Mouse (Mus musculus) bone marrow macrophage, adult 2 months (primary cell): ENCODE measurements around the gene Cdc42se2. TPM values are rescaled to one million over a fixed set of nuclear protein-coding genes. Genes with fewer than 3 reads are reported as not detected.

ENCODE experiments used
- H3K27ac ChIP-seq: 2 replicates; pipeline ENCODE4 v1.5.1; 2012; ENCODE audit warnings: low read depth, low read length; ENCODE audit not compliant: insufficient read depth
- H3K4me1 ChIP-seq: 2 replicates; pipeline ENCODE4 v1.6.1; 2012; ENCODE audit warnings: low read length; ENCODE audit not compliant: control insufficient read depth, insufficient read depth
- H3K4me3 ChIP-seq: 2 replicates; pipeline ENCODE4 v1.5.1; 2012; ENCODE audit warnings: mild to moderate bottlenecking, low read length, moderate library complexity; ENCODE audit not compliant: insufficient read depth
- CTCF ChIP-seq: IDR thresholded peaks from 2 replicates; pipeline ENCODE4 v1.5.1; 2012; ENCODE audit warnings: low read depth, mild to moderate bottlenecking, low read length, moderate library complexity
- POLR2A ChIP-seq: IDR thresholded peaks from 2 replicates; pipeline ENCODE4 v1.6.1; 2012; ENCODE audit warnings: mild to moderate bottlenecking, low read depth, low read length, borderline replicate concordance
- polyA plus RNA-seq: library from polyadenylated mRNA; stranded (reverse); fragments of >200 nt; gene quantifications from 2 replicates; pipeline ENCODE4 v1.2.4, GENCODE M21; 2012; ENCODE audit not compliant: missing spikeins, insufficient read depth, insufficient read length

Cdc42se2 gene
- polyA plus RNA-seq, 1 experiment: 128 TPM

- Histone ChIP-seq H3K4me1 (peaks cover 53% of the 10 kb centered on the region), H3K27ac (peak overlapping the region; percentile 76), H3K4me3 (no peak overlapping the region)
- TF ChIP-seq POLR2A: no peak
- no peak for TF ChIP-seq CTCF
Observed at GRCm38 (mm10) chr11:54776735-54777333, 10.6 kb downstream of the Cdc42se2 start.

DNA sequence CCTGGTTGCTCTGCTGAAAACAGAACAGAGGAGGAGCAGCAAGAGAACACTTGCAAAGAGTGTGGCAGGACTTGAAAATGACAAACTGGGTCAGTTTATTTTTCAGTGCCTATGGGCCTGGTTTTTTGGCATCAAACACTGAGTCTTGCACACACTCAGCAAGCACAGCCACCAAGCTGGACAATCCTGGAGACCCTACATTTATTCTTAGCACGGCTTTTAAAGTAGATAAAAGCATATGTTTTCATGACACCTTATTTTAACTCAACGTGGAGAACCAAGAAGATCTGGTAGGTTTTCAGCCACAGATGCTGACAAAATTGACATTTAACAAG is 11.1 kb downstream of the Cdc42se2 start:
- peaks cover 58% of the 10 kb centered on the region for H3K4me1 ChIP-seq

GRCm38 (mm10) chr11:54775628-54776366 is 11.7 kb downstream of the Cdc42se2 start:
- Histone ChIP-seq H3K4me3 (no peak overlapping the region), H3K27ac (peak overlapping the region; percentile 61), H3K4me1 (peaks cover 62% of the 10 kb centered on the region)
- TF ChIP-seq CTCF (no peak), POLR2A (no peak)

More for the DNA sequence above, 11.1 kb downstream of the Cdc42se2 start:
- peak overlapping the region; percentile 61 for H3K27ac ChIP-seq
- no peak overlapping the region for H3K4me3 ChIP-seq
- TF ChIP-seq POLR2A (no peak), CTCF (no peak)

GRCm38 (mm10) chr11:54774282-54775078 is 13.0 kb downstream of the Cdc42se2 start:
- Histone ChIP-seq H3K4me3 (no peak overlapping the region), H3K4me1 (peaks cover 67% of the 10 kb centered on the region), H3K27ac (peak overlapping the region; percentile 27; the same call in 1 of the 2 replicates)
- no peak for TF ChIP-seq POLR2A
- no peak for TF ChIP-seq CTCF

DNA sequence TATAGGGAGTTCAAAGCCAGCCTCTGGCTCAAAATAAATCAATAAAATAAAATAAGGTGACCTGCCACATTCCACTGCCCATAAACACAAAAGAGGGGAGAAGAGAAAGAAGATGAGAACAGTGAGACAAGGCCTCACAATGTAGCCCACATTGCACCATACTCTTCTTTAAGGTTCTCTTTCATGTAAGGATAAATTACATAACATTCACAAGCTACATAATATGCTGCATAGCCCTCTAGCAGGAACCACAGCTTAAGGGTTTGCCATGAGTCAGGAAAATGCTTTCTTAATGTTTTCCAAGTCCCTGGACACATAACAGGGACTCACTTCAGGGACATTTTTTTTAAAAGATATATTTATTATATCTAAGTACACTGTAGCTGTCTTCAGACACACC is 15.9 kb downstream of the Cdc42se2 start:
- peak overlapping the region; percentile 14; the same call in 1 of the 2 replicates for H3K27ac ChIP-seq
- TF ChIP-seq CTCF: no peak
- TF ChIP-seq POLR2A: no peak
- H3K4me1 ChIP-seq: peaks cover 68% of the 10 kb centered on the region
- H3K4me3 ChIP-seq: no peak overlapping the region

GRCm38 (mm10) chr11:54769843-54770242 is 17.6 kb downstream of the Cdc42se2 start:
- TF ChIP-seq POLR2A (no peak), CTCF (no peak)

GRCm38 (mm10) chr11:54768116-54768690 is 19.3 kb downstream of the Cdc42se2 start:
- peaks cover 52% of the 10 kb centered on the region for H3K4me1 ChIP-seq
- no peak overlapping the region for H3K4me3 ChIP-seq
- no peak for TF ChIP-seq POLR2A
- no peak for TF ChIP-seq CTCF
- 0 out of 2 replicates have a peak overlapping the region, but pooled peaks have one; percentile 11 for H3K27ac ChIP-seq

More at GRCm38 (mm10) chr11:54769843-54770242, 17.6 kb downstream of the Cdc42se2 start:
- Histone ChIP-seq H3K4me1 (peaks cover 55% of the 10 kb centered on the region), H3K4me3 (no peak overlapping the region), H3K27ac (no peak overlapping the region)

DNA sequence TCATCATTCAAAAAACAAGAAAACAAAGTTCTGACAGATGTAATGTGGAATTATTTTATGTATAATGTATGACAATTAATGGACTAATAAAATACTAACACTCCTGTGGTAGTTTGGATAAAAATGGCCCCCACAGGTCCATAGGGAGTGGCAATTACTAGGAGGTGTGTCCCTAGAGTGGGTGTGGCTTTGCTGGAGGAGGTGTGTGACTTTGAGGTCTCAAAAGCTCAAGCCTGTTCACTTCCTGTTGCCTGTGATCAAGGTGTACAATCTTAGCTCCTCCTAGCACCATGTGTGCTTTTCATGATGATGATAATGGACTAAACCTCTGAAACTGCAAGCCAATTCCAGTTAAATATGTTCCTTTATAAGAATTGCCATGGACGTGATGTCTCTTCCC is 22.7 kb downstream of the Cdc42se2 start:
- Histone ChIP-seq H3K4me1 (peaks cover 45% of the 10 kb centered on the region), H3K27ac (no peak overlapping the region), H3K4me3 (no peak overlapping the region)
- TF ChIP-seq CTCF: no peak
- no peak for TF ChIP-seq POLR2A

DNA sequence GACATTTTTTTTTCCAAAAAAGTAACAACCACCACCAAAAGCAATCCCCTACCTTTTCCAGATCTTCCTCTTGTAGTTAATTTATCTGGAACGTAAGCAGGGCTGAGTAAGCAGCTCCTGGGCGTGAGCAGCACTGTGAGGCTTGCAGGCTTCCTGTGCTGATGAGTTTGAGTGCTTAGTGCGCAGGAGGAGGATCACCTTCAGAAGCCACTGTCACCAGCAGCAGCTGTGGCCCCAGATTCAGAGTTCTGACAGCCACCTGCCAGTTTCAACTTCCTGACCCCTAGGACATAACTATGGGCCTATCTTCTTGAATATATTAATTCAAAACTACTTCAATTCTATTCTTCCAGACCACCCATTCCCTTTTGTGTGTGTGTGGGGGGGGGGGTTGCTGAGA is 23.4 kb downstream of the Cdc42se2 start:
- H3K4me3 ChIP-seq: no peak overlapping the region
- no peak overlapping the region for H3K27ac ChIP-seq
- TF ChIP-seq CTCF (no peak), POLR2A (no peak)
- peaks cover 40% of the 10 kb centered on the region for H3K4me1 ChIP-seq

GRCm38 (mm10) chr11:54762735-54763134 is 24.7 kb downstream of the Cdc42se2 start:
- no peak overlapping the region for H3K27ac ChIP-seq
- H3K4me1 ChIP-seq: peaks cover 37% of the 10 kb centered on the region
- H3K4me3 ChIP-seq: no peak overlapping the region
- TF ChIP-seq POLR2A: no peak
